Mouse (Mus musculus): Measurements from ENCODE around the gene Gm38655. TPM values are rescaled to one million over a fixed set of nuclear protein-coding genes. Genes with fewer than 3 reads are reported as not detected.
"Not testable (repeated sequence)": the region's sequence is repeated elsewhere in the genome, so short reads cannot be mapped to it uniquely, and the experiment has no call there.

The Gm38655 gene
- total RNA-seq (2021), result not detected

- DNase-seq, result no peak
These were observed at the start of gene Gm38655 for GRCm38 (mm10) chr17:25175411-25175810. Gene Gm38655, minus strand, starts transcription at chr17:25175471.

GRCm38 (mm10) chr17:25224586-25225222 is 49.4 kb upstream of the Gm38655 start:
- DNase-seq, result no peak

GRCm38 (mm10) chr17:25222951-25223601 is 47.8 kb upstream of the Gm38655 start:
- DNase-seq, result no peak

GRCm38 (mm10) chr17:25222504-25222940 is 47.3 kb upstream of the Gm38655 start:
- DNase-seq, result not testable (repeated sequence)

- DNase-seq, result peak; percentile 60
These were observed 46.7 kb upstream of the Gm38655 start for GRCm38 (mm10) chr17:25221821-25222503.

GRCm38 (mm10) chr17:25220746-25221145 is 45.5 kb upstream of the Gm38655 start:
- no peak for DNase-seq

GRCm38 (mm10) chr17:25219492-25220295 is 44.4 kb upstream of the Gm38655 start:
- DNase-seq, result no peak

- DNase-seq, result no peak
These were observed 43.7 kb upstream of the Gm38655 start for GRCm38 (mm10) chr17:25218967-25219366.

- DNase-seq, result no peak
These were observed 40.2 kb upstream of the Gm38655 start for GRCm38 (mm10) chr17:25215431-25215830.

GRCm38 (mm10) chr17:25211705-25212104 is 36.4 kb upstream of the Gm38655 start:
- no peak for DNase-seq

GRCm38 (mm10) chr17:25210680-25211466 is 35.6 kb upstream of the Gm38655 start:
- DNase-seq, result peak; percentile 33

- no peak for DNase-seq
These were observed 34.7 kb upstream of the Gm38655 start for GRCm38 (mm10) chr17:25210006-25210405.

- DNase-seq, result no peak
These were observed 27.1 kb upstream of the Gm38655 start for GRCm38 (mm10) chr17:25202401-25202800.

- no peak for DNase-seq
These were observed 13.8 kb upstream of the Gm38655 start for GRCm38 (mm10) chr17:25189091-25189490.

GRCm38 (mm10) chr17:25188150-25189031 is 13.1 kb upstream of the Gm38655 start, which contains the start of gene Unkl:
Gene Unkl, plus strand, starts transcription at chr17:25188397.
- peak; percentile 87 for DNase-seq

GRCm38 (mm10) chr17:25187784-25188149 is 12.5 kb upstream of the Gm38655 start:
- no peak for DNase-seq

GRCm38 (mm10) chr17:25184961-25185360 is 9.7 kb upstream of the Gm38655 start:
- no peak for DNase-seq

- peak; percentile 97 for DNase-seq
These were observed 8.9 kb upstream of the Gm38655 start, which contains the start of gene BC003965 for GRCm38 (mm10) chr17:25184129-25184691. Gene BC003965, plus strand, starts transcription at chr17:25184554.

- no peak for DNase-seq
These were observed 8.0 kb upstream of the Gm38655 start for GRCm38 (mm10) chr17:25183232-25183631.

GRCm38 (mm10) chr17:25172558-25172957 is 2.7 kb downstream of the Gm38655 start:
- no peak for DNase-seq

Data from heart, postnatal 4 days (tissue).